Mouse (Mus musculus) cerebellum, adult 2 months (tissue): Measurements from ENCODE around the gene Dnmbp. TPM values are rescaled to one million over a fixed set of nuclear protein-coding genes. Genes with fewer than 3 reads are reported as not detected.
A peak's percentile ranks its signal among the peaks of the same experiment; 100 is the strongest.

Experiments used
- DNase-seq, 2 experiments: peaks; one replicate each; pipeline ENCODE4 v3.0.0; 2021
- H3K27ac ChIP-seq: fragments of 200-500 bp; 2 replicates; pipeline ENCODE4 v1.5.1; 2012; ENCODE audit warnings: low read length, control low read depth, inconsistent platforms; ENCODE audit not compliant: insufficient read depth
- H3K27me3 ChIP-seq: fragments of 200-500 bp; 2 replicates; pipeline ENCODE4 v1.6.1; 2012; ENCODE audit warnings: inconsistent platforms, mild to moderate bottlenecking, low read length, moderate library complexity; ENCODE audit not compliant: control insufficient read depth, insufficient read depth
- H3K4me1 ChIP-seq: fragments of 200-500 bp; 2 replicates; pipeline ENCODE4 v1.6.1; 2011; ENCODE audit warnings: low read length; ENCODE audit not compliant: control insufficient read depth, insufficient read depth
- H3K4me3 ChIP-seq: fragments of 200-500 bp; replicated peaks from 2 replicates; pipeline ENCODE3; 2011; ENCODE audit warnings: mild to moderate bottlenecking, low read depth, low read length, control low read depth; ENCODE audit not compliant: insufficient read depth
- CTCF ChIP-seq: fragments of 200-500 bp; IDR thresholded peaks from 2 replicates; pipeline ENCODE4 v1.5.1; 2011; ENCODE audit warnings: low read depth, mild to moderate bottlenecking, control low read depth, low read length, moderate library complexity, borderline replicate concordance; ENCODE audit not compliant: insufficient read depth
- POLR2A ChIP-seq: fragments of 200-500 bp; IDR thresholded peaks from 2 replicates; pipeline ENCODE4 v1.6.1; 2011; ENCODE audit warnings: low read length, control low read depth, borderline replicate concordance; ENCODE audit not compliant: insufficient read depth
- WGBS: fragments of 180-500 bp; shearing (Covaris S2); methylation state at CpG from one replicate; pipeline ENCODE4 v1.1.7; 2018; 5-methylcytosine and 5-hydroxymethylcytosine counted together
- polyA plus RNA-seq: library from polyadenylated mRNA; depleted of rRNA; stranded (reverse); fragments of >200 nt; gene quantifications from 2 replicates; pipeline ENCODE4 v1.2.3, GENCODE M21; 2012

Gene Dnmbp
- polyA plus RNA-seq, 1 experiment = 13.3 TPM

DNA sequence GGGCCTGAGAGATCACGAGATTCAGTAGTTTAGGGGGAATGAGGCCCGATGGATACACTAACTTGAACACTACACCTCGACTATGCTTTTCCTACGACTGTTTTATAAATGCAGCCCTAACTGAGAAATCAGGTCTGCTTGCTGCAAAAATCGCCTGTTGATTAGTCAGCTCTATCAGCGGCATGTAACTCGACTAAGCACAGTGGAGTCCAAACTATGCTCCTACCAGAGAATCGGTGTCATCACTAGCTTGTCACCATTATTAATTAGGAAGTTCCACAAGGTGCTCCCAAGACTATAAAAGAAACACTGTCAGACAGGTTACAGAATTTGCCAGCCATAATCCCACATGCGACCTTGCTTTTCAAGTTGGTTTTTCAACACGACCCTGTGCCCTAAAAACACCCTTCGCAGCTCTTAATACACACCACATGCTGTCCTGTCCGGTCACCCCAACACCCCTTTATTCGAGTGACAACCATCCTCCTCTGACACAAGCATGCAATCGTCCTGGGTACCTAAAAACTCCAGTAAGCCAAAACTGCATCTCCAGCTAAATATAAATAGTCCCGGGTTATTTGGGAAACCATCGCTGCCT lies 721 bp downstream of the Dnmbp start:
- TF ChIP-seq CTCF (no peak), POLR2A (no peak)
- Histone ChIP-seq H3K4me3 (peak overlapping the region; percentile 86), H3K27me3 (no peaks in the 10 kb centered on the region), H3K4me1 (peaks cover 5% of the 10 kb centered on the region; the same call in 1 of the 2 replicates), H3K27ac (no peak overlapping the region)
- 14% methylated on average over 16 of the region's 16 CpGs for WGBS
- peak in 1 of 2 experiments; percentile 16 for DNase-seq

DNA sequence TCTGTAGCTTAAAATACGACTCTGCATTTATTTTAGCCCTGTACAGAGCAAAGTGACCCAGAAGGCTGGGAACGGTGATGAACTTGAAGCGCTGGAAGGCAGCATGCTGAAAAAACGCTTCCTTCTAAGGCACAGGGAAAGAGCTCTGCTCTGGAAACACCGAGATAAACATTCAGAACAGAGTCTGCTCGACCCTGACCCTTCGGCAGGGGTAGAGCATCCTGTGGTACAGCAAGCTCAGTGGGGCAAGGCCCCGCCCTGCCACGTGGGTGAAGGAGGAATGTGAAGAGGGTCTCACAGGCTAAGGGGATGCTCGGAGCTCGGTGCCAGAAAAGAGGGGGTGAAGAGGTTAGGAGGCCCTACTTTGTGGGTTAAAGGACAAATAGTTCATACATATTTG lies 1.6 kb downstream of the Dnmbp start:
- Histone ChIP-seq H3K4me1 (peaks cover 5% of the 10 kb centered on the region; the same call in 1 of the 2 replicates), H3K4me3 (no peak overlapping the region), H3K27ac (no peak overlapping the region), H3K27me3 (no peaks in the 10 kb centered on the region)
- no peak for DNase-seq
- no peak for TF ChIP-seq POLR2A
- TF ChIP-seq CTCF = no peak
- 65% methylated on average over 11 of the region's 11 CpGs for WGBS

DNA sequence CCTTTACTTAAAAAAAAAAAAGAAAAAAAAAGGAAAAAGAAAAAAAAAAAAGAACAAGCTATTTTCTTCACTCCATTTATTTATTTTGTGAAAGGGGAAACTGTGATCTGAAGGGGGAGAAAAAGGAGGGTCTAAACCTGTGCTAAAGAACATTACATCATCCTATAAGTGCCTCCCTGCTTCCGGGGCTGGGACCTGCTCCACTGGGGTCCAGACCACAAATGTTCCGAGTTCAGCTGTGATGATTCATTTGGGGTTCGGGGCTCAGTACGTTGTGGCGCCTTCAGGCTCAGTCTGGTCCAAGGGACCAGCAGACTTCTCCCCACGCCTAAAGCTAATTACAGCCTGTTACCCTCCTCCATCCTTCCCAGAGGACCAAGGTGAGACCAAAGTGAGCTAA lies 9.1 kb downstream of the Dnmbp start:
- H3K4me1 ChIP-seq = peaks cover 11% of the 10 kb centered on the region
- H3K4me3 ChIP-seq = no peak overlapping the region
- H3K27me3 ChIP-seq = no peaks in the 10 kb centered on the region
- WGBS = 94% methylated on average over 6 of the region's 6 CpGs
- no peak overlapping the region for H3K27ac ChIP-seq
- no peak for DNase-seq
- TF ChIP-seq POLR2A = no peak
- no peak for TF ChIP-seq CTCF

DNA sequence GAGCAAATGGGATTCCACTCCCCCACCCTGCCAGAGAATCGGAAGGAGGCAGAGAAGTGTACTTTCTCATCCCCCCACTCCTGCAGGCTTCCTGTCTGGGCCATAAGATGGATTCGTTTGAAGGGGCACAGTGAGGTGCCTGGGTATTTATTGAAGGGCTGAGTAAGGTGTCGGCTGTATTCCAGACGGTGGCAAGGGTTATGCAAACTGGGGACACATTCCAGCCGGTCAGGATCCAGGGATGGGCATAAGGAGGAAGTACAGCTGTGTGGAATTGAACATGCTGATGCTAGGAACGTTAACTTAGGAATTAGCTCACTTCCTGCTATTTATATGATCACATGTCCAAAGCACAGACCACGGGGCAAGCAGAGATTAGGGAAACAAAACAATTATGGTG lies 9.6 kb downstream of the Dnmbp start:
- H3K27me3 ChIP-seq = no peaks in the 10 kb centered on the region
- no peak for DNase-seq
- H3K27ac ChIP-seq = no peak overlapping the region
- WGBS = 48% methylated on average over 7 of the region's 7 CpGs
- TF ChIP-seq POLR2A = no peak
- TF ChIP-seq CTCF = no peak
- H3K4me3 ChIP-seq = no peak overlapping the region
- peaks cover 11% of the 10 kb centered on the region for H3K4me1 ChIP-seq

DNA sequence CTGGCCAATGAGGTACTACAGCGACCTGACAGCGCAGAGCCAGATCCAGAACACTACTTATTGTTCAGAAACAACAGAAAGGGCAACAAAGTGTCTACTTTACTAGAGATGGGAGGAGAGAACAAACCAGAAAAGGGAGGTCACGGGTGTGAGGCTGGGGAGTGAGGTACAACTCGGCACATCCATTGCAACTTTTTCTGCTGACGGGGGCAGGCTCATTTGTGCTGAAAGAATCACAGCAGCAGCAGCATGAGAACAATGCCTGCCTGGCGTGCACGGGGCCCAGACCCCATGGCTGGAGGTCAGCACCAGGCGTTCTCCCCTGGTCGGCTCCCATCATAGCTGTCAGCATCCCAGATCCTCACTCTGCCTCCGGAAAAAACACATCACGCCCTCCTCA lies 10.1 kb downstream of the Dnmbp start:
- no peak overlapping the region for H3K27ac ChIP-seq
- H3K27me3 ChIP-seq = no peaks in the 10 kb centered on the region
- no peak for TF ChIP-seq CTCF
- TF ChIP-seq POLR2A = no peak
- peaks cover 11% of the 10 kb centered on the region for H3K4me1 ChIP-seq
- no peak for DNase-seq
- 53% methylated on average over 11 of the region's 11 CpGs for WGBS
- no peak overlapping the region for H3K4me3 ChIP-seq

DNA sequence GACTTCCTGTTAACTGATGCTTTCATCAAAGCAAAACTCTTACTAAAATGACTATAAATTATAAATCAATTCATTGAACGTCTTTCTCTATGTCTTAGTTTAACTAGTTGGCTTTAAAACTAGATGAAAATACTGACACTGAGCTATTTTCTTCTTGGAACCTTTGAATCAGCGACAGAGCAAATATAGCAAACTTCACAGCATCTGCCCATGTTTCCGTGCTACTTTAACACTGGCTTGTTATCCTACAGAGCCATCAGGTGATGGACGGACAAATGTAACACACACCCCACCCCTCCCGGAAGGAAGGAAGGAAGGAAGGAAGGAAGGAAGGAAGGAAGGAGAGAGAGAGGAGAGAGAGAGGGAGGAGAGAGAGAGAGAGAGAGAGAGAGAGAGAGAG lies 12.0 kb downstream of the Dnmbp start:
- Histone ChIP-seq H3K27ac (no peak overlapping the region), H3K4me1 (peaks cover 11% of the 10 kb centered on the region), H3K4me3 (no peak overlapping the region), H3K27me3 (no peaks in the 10 kb centered on the region)
- WGBS = 80% methylated on average over 5 of the region's 5 CpGs
- DNase-seq = no peak
- TF ChIP-seq POLR2A (no peak), CTCF (no peak)

DNA sequence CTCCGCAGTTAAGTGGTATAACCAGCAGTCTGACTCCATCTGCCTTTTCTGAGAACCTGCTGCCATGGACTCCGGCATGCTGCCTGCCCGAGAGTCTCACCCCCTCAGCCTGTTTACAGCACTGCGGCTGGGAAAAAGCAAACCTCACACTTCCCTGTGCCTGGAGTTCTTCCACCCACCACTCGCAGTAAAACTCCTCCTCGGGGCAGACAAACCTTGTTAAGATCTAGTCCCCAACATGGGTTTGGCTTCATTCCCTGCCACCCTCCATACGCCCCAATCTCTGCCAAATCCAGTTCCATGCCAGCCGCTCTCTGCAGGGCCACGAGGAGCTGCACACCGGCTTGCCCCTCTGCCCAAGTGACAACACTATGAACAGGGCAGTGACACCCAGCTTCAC lies 12.9 kb downstream of the Dnmbp start:
- TF ChIP-seq POLR2A = no peak
- no peak for TF ChIP-seq CTCF
- DNase-seq = peak; percentile 60
- peaks cover 11% of the 10 kb centered on the region for H3K4me1 ChIP-seq
- WGBS = 6% methylated on average over 10 of the region's 10 CpGs
- peak overlapping the region; percentile 30 for H3K4me3 ChIP-seq
- H3K27ac ChIP-seq = peak overlapping the region; percentile 13; the same call in 1 of the 2 replicates
- H3K27me3 ChIP-seq = no peaks in the 10 kb centered on the region

DNA sequence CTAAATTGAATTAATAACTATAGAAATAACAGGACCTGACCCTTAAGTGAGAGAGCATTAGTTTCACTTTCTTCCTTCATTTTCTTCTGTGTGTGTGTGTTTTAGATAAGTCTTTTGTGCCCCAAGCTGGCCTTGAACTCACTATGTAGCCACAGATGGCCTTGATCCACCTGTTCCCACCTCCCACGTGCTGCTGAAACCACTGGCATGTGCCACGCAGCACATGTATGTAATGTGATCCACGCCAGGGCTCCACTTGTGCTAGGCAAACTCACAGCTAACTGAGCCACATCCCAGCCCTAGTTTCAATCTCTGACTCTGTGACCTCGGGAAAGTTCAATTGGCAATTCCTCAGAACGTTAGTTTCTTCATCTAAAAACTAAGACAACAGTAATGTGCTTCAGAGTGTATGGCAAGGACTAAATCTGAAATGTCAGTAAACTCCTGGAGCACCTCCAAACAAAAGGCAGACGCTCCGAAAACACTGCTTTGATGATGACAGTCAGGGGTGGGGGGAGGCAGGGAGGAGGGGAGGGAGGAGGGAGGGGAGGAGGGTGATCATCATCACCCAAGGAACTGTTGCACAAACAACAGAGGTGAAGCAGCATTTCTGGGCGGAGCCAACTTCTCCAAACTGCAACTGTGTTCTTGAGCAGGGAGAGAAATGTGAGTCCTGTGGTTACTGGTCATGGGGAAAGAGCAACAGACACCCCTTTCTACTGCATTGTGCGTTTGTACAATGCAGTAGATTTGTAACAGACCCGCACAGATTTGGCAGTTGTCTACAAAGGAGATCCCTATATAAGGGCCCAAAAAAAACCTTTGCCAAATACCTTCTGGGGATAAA lies 13.6 kb downstream of the Dnmbp start:
- Histone ChIP-seq H3K4me3 (no peak overlapping the region), H3K4me1 (peaks cover 11% of the 10 kb centered on the region), H3K27me3 (no peaks in the 10 kb centered on the region), H3K27ac (no peak overlapping the region)
- TF ChIP-seq CTCF (no peak), POLR2A (no peak)
- WGBS = 61% methylated on average over 10 of the region's 10 CpGs
- no peak for DNase-seq
